Mouse (Mus musculus): ENCODE measurements around the gene Kpna7. TPM values are rescaled to one million over a fixed set of nuclear protein-coding genes. Genes with fewer than 3 reads are reported as not detected.

The Kpna7 gene
- total RNA-seq (2023), result not detected

GRCm38 (mm10) chr5:145083632-145084451 is at the start of gene Kpna7, which contains the start of gene Arpc1a:
Gene Kpna7, minus strand, starts transcription at chr5:145084030.
Gene Arpc1a, plus strand, starts transcription at chr5:145083830.

GRCm38 (mm10) chr5:145114071-145114605 is 30.3 kb upstream of the Kpna7 start, which contains the start of gene Arpc1b:
Gene Arpc1b, plus strand, starts transcription at chr5:145114215.

DNA sequence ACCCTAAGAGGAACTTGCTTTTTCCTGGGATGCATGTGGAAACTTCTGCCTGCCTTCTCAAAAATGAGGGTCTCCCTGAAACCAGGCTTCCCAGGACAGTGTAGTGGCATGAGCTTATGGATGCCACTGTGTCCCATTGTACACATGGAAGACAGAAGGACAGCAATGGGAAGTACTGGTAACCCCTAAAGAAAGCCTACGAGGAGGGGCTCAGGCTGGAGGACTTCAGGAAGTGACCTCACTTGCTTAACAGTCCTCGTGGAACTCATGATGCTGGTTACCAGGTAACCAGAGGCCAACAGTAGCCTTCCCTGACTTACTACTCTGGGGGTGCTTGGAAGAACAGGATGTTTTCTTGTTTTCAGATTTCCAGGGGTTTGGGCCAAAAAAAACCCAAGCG is 41.1 kb downstream of the Kpna7 start, which contains the start of gene 1700018F24Rik:
TSS of gene 1700018F24Rik (plus strand) at position 301 of the 400 bp plus-strand sequence.

DNA sequence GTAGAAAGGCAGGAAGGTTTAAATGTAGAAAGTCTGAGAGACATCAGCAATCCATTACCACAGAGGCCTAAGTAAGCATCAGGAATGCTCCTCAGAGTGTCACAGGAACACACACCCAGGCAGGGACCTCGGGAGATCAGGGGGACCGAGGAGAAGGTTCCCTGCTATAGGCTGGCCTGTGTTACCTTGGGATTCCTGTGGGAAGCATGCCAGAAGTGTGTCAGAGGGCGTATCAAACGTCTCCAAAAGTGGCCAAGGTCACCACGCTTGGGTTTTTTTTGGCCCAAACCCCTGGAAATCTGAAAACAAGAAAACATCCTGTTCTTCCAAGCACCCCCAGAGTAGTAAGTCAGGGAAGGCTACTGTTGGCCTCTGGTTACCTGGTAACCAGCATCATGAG is 51.4 kb downstream of the Kpna7 start, which contains the start of gene Gm4871:
TSS of gene Gm4871 (minus strand) at position 364 of the 400 bp plus-strand sequence.

GRCm38 (mm10) chr5:144965639-144966351 is 118.0 kb downstream of the Kpna7 start, which contains the start of gene Smurf1:
Gene Smurf1, minus strand, starts transcription at chr5:144965847.

Other genes starting within 250 kb of the Kpna7 start
- 10 to 100 TPM; 20.4 to 24.0 TPM for gene Smurf1, start 118.2 kb downstream of the Kpna7 start, total RNA-seq (2023)
- gene Gm4871, start 51.3 kb downstream of the Kpna7 start, total RNA-seq (2023), result not detected
- gene 1700018F24Rik, start 41.0 kb downstream of the Kpna7 start, total RNA-seq (2023), result not detected
- gene Arpc1a, start 200 bp downstream of the Kpna7 start, total RNA-seq (2023), result 10 to 100 TPM; 82.2 to 82.9 TPM
- gene Arpc1b, start 30.2 kb upstream of the Kpna7 start, total RNA-seq (2023), result 1,000 to 10,000 TPM; 1,041 to 1,090 TPM
- gene Pdap1, start 56.2 kb upstream of the Kpna7 start, total RNA-seq (2023), result 10 to 100 TPM; 31.8 to 52.5 TPM
- gene Bud31, start 56.3 kb upstream of the Kpna7 start, total RNA-seq (2023), result 100 to 1,000 TPM; 107 to 112 TPM
- 10 to 100 TPM; 12.3 to 14.1 TPM for gene Ptcd1, start 83.1 kb upstream of the Kpna7 start, total RNA-seq (2023)
- 10 to 100 TPM; 33.2 to 38.2 TPM for gene Cpsf4, start 83.2 kb upstream of the Kpna7 start, total RNA-seq (2023)
- gene Atp5j2, start 108.0 kb upstream of the Kpna7 start, total RNA-seq (2023), result 100 to 1,000 TPM; 111 to 147 TPM
- 10 to 100 TPM; 18.3 to 21.6 TPM for gene Zkscan14, start 117.8 kb upstream of the Kpna7 start, total RNA-seq (2023)
- gene Zkscan5, start 120.5 kb upstream of the Kpna7 start, total RNA-seq (2023), result 1 to 10 TPM; 5.4 to 5.9 TPM
- 100 to 1,000 TPM; 103 to 118 TPM for gene Zfp655, start 147.7 kb upstream of the Kpna7 start, total RNA-seq (2023)
- gene Zscan25, start 196.5 kb upstream of the Kpna7 start, total RNA-seq (2023), result 10 to 100 TPM; 14.0 to 18.3 TPM